9 mouse cellular contexts compared by ENCODE assay signal in genomic region chr11:43483122-43483792, GRCm38 (mm10). TPM values are rescaled to one million over a fixed set of nuclear protein-coding genes. Genes with fewer than 3 reads are reported as not detected.
A peak's percentile ranks its signal among the peaks of the same experiment; 100 is the strongest.
DNase-seq lines count a peak whose midpoint lies in the region; ATAC-seq lines count a peak whose summit lies in the region.
"Had no signal": no experiment of that assay in that cellular context is flagged by ENCODE, and none has a peak within 500 bp of the region (broad histone marks: within the 10 kb centered on the region; RNA-seq: fewer than 3 reads in every experiment).

No protein-coding gene starts in this region.

- H3K4me3 ChIP-seq in heart, embryonic 12.5 days, result no peak overlapping the region
- H3K4me3 ChIP-seq in midbrain, embryonic 13.5 days (replicated peaks), result no peak overlapping the region

- H3K9me3 ChIP-seq in heart, embryonic 12.5 days (replicated peaks), result no peaks in the 10 kb centered on the region
- H3K9me3 ChIP-seq in midbrain, embryonic 13.5 days, result no peaks in the 10 kb centered on the region

- no peaks in the 10 kb centered on the region for H3K36me3 ChIP-seq in heart, embryonic 12.5 days
- H3K36me3 ChIP-seq in midbrain, embryonic 13.5 days, result no peaks in the 10 kb centered on the region

- peak; percentile 69; the same call in 1 of the 2 replicates for ATAC-seq in heart, embryonic 12.5 days (ENCODE audit: insufficient number of reproducible peaks, low FRiP score)
- ATAC-seq in midbrain, embryonic 13.5 days, result no peak

- intact Hi-C loops in left cerebral cortex, postnatal 36 days (cut with DNase I), result no loop called here

- H3K9ac ChIP-seq in heart, embryonic 12.5 days, result no peak overlapping the region
- H3K9ac ChIP-seq in midbrain, embryonic 13.5 days (replicated peaks), result no peak overlapping the region

- no peaks in the 10 kb centered on the region for H3K27me3 ChIP-seq in heart, embryonic 12.5 days (replicated peaks)
- H3K27me3 ChIP-seq in midbrain, embryonic 13.5 days, result no peaks in the 10 kb centered on the region

- peak; percentile 40 for DNase-seq in adrenal gland, postnatal 10 days
- DNase-seq in adrenal gland, adult 18-20 months (ENCODE audit: low spot score in 2 of 2), result no peak
- peak; percentile 40 for DNase-seq in brain, adult 2 months (ENCODE audit: low read depth, low spot score)
- peak; percentile 36 to 64 for DNase-seq in kidney, postnatal 36 days
- no peak for DNase-seq in cerebellum, adult 11 months
- DNase-seq in left cerebral cortex, postnatal 36 days (ENCODE audit: low spot score in 2 of 2), result no peak

- H3K4me2 ChIP-seq in heart, embryonic 12.5 days, result no peak overlapping the region
- H3K4me2 ChIP-seq in midbrain, embryonic 13.5 days (replicated peaks), result no peak overlapping the region

- WGBS in heart, embryonic 12.5 days, result 37% methylated on average over 6 of the region's 6 CpGs
- 72% methylated on average over 6 of the region's 6 CpGs for WGBS in midbrain, embryonic 13.5 days

- H3K4me1 ChIP-seq in heart, embryonic 12.5 days (replicated peaks), result peaks cover 42% of the 10 kb centered on the region
- peaks cover 11% of the 10 kb centered on the region for H3K4me1 ChIP-seq in midbrain, embryonic 13.5 days (replicated peaks)

- peak overlapping the region; percentile 75 for H3K27ac ChIP-seq in heart, embryonic 12.5 days (ENCODE audit: poor library complexity, severe bottlenecking)
- H3K27ac ChIP-seq in midbrain, embryonic 13.5 days, result no peak overlapping the region
- H3K27ac ChIP-seq: macrophage had no signal

RNA-seq across cellular contexts. Expression of gene C1qtnf2, which starts 9.2 kb away (rescaled TPM):
- 10 to 100 TPM; 11.7 to 12.1 TPM for total RNA-seq in adrenal gland, postnatal 10 days (2021)
- 1 to 10 TPM; 7.7 to 8.7 TPM for total RNA-seq in adrenal gland, adult 18-20 months (2021)
- 2.0 TPM in 2 replicates for polyA plus RNA-seq in heart, embryonic 12.5 days (2016; fragmentation: Nextera tagmentation; extraction: Ambion mirVana)
- 1 to 10 TPM; 1.4 to 2.1 TPM for total RNA-seq in left cerebral cortex, postnatal 36 days (2021)
- 3.6 and 3.9 TPM in 2 replicates for polyA plus RNA-seq in midbrain, embryonic 13.5 days (2015; fragmentation: Nextera tagmentation; extraction: Ambion mirVana)
- polyA plus RNA-seq: macrophage had no signal

RNA-seq across cellular contexts. Expression of gene Ccnjl, which starts 45.3 kb away (rescaled TPM):
- total RNA-seq in adrenal gland, postnatal 10 days (2021), result 1 to 10 TPM; 8.4 to 9.9 TPM
- total RNA-seq in adrenal gland, adult 18-20 months (2021), result 1 to 10 TPM; 1.3 to 2.5 TPM
- 18.9 and 22.9 TPM in 2 replicates for polyA plus RNA-seq in heart, embryonic 12.5 days (2016; fragmentation: Nextera tagmentation; extraction: Ambion mirVana)
- 1 to 10 TPM; 3.3 to 4.4 TPM for total RNA-seq in left cerebral cortex, postnatal 36 days (2021)
- 20.9 and 24.2 TPM in 2 replicates for polyA plus RNA-seq in midbrain, embryonic 13.5 days (2015; fragmentation: Nextera tagmentation; extraction: Ambion mirVana)

RNA-seq across cellular contexts. Expression of gene Slu7, which starts 49.7 kb away (rescaled TPM):
- 10 to 100 TPM; 36.4 to 38.6 TPM for total RNA-seq in adrenal gland, postnatal 10 days (2021)
- 10 to 100 TPM; 38.6 to 41.8 TPM for total RNA-seq in adrenal gland, adult 18-20 months (2021)
- 42.1 and 44.3 TPM in 2 replicates for polyA plus RNA-seq in heart, embryonic 12.5 days (2016; fragmentation: Nextera tagmentation; extraction: Ambion mirVana)
- total RNA-seq in left cerebral cortex, postnatal 36 days (2021), result 10 to 100 TPM; 54.5 to 55.6 TPM
- polyA plus RNA-seq in midbrain, embryonic 13.5 days (2015; fragmentation: Nextera tagmentation; extraction: Ambion mirVana), result 73.6 and 75.6 TPM in 2 replicates

RNA-seq across cellular contexts. Expression of gene Pttg1, which starts 57.2 kb away (rescaled TPM):
- 10 to 100 TPM; 44.3 to 48.8 TPM for total RNA-seq in adrenal gland, postnatal 10 days (2021)
- 10 to 100 TPM; 40.9 to 45.3 TPM for total RNA-seq in adrenal gland, adult 18-20 months (2021)
- 117 and 121 TPM in 2 replicates for polyA plus RNA-seq in heart, embryonic 12.5 days (2016; fragmentation: Nextera tagmentation; extraction: Ambion mirVana)
- total RNA-seq in left cerebral cortex, postnatal 36 days (2021), result 10 to 100 TPM; 21.7 to 26.7 TPM
- 51.2 and 54.7 TPM in 2 replicates for polyA plus RNA-seq in midbrain, embryonic 13.5 days (2015; fragmentation: Nextera tagmentation; extraction: Ambion mirVana)

Comparison
In these comparisons a context has a peak if more than half of its experiments do, and no peak if none do; other contexts are left out.
1. DNase-seq: peak in adrenal gland, postnatal 10 days (single experiment), brain, adult 2 months (single experiment) and kidney, postnatal 36 days (2 of 2); none in adrenal gland, adult 18-20 months (0 of 2), cerebellum, adult 11 months (single experiment) and left cerebral cortex, postnatal 36 days (0 of 2).